Mouse (Mus musculus) B cell, adult (primary cell): ENCODE measurements around the gene Gtpbp6. TPM values are rescaled to one million over a fixed set of nuclear protein-coding genes. Genes with fewer than 3 reads are reported as not detected.

Experiments used
- total RNA-seq: library from RNA; stranded (reverse); gene quantifications from 4 replicates; pipeline ENCODE4 v1.2.4, GENCODE M21; 2023; ENCODE audit not compliant: inconsistent age

The Gtpbp6 gene
- 122 to 151 TPM (median 127 TPM) in 4 replicates for total RNA-seq

DNA sequence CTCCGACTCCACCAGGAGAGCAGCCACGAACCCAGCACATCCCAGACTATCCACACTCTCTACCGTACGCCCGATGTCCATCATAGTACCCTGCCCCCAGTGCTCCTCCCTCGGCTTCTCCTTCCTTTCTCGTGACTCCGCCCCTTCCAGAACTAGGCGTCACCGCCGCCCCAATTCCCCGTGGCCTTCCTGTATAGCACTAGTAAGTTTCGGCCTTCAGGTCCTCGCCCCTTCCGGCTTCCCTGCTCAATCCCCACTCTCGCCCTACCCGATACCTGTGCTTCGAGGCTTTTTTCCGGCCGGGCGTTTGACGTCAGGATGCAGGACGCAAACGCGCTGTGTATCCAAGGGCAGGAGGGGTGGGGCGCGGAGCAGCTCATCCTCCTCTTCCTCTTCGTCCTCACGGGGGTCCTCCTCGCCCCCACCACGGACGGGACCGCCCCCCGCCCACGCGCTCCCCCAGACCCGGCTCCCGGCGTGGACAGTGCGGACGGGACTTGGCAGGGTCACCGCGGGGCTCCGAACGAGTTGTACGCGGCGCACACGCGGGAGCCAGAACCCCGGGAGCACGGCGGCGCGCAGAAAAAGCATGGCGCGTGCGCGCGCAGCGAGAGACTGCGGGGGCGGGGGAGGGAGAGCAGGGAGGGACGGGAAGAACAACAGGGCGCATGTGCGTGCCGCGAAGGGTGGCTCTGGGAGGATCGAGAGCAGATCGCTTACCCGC, at the start of gene Gtpbp6:
Gene Gtpbp6, minus strand, starts transcription at position 617 of the 724 bp plus-strand sequence.

DNA sequence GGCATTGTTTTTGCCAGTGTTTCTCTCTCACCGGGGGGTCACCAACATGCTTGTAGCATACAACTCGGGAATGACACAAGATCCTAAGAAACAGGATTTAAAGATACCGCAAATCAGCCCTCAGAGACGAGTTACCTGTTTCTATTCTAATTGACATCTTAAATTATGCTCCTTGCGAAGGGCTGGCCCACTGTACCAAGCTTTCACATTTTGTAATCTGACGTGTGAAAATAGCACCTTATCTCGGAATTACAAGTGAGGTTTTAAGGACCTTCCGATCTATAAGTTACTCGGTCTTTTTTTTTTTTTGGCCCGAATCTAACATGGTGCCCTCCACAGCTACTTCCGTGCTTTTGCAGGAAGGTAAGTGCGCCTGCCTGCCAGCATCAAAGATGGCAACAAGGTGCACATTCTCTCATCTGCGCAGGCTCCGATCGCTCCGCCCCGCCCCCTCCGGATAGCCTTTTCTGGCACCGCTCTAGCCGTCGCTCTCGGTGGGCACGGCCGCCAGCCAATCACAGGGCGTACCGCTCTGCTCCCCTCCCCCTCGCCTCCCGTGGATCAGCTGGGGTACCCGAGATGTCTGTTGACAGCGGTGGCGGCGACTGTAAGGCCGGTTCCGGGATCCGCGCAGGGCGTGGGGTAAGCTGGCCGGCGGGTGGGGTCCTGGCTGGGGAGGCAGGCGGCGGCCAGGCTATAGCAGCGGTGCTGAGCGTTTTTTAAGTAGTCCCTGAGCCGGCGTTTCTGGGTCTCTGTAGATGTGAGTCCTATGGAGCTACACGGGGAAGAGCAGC, 27.5 kb upstream of the Gtpbp6 start, which contains the start of gene Chfr:
Gene Chfr, plus strand, starts transcription at position 550 of the 794 bp plus-strand sequence.

DNA sequence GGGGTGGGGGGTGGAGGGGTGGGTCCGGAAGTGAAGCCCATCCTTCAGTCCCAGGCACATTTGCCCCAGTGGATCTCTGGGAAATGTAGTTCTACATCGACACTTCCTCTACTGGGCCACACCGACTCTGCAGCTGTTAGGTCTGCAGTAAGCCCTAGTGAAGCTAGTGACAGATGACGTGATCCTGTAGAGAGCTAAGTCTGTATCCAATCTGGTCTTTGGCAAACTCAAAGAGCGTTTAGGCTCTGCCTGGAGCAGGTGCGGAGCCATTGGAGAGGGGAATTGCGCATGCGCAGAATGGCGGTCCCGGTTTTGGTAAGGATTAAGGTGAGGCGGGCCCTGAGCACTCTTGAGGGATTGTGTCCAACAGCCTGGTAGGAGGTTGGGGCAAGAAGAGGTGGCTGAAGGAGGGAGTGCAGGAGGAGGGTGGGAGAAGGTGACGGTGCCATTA, 2.0 kb upstream of the Gtpbp6 start, which contains the start of gene Zfp605:
Gene Zfp605, plus strand, starts transcription at position 102 of the 451 bp plus-strand sequence.

DNA sequence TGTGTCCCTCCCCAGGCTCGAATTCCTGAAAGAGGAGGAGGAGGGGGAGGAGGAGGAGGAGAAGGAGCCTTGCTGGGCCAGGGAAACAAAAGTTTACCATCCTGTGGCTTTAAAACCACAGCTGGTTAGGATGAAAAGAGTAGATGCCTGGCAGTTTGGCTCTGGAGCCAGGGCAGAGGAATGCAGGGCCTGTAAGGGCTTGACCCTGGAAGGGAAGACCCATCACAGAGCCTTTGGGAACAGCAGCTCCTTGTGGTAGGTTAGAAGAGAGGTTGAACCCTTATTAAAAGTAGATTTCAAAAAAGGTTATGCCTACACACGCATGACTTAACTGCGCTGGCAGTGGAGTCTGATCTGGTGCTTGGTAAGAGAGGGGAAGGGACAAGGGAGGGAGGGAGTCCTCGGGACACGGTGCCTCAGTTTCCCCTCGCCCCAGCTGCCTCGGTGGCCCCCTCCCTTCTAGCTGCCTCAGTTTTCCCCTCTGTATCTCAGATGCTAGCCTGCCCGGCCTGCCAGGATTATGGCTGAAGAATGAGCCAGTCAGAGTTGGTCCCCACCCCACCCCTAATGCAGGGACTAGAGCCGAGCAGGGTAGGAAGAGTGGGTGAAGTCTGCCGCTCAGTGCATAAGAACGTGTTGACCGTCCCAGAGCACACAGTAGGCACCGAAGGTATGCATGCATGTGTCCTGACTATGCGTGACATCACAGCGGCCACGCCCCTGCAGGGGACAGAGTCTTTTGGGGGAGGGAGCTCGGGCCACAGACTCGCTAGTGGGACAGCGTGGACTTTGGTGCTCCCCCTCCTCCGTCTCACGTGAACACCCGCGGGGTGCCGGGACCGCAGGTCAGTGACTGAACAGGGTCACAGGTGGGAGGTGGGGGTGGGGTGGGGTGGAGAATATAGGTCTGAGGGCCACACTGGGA, 8.1 kb downstream of the Gtpbp6 start, which contains the start of gene Plcxd1:
Gene Plcxd1, plus strand, starts transcription at position 314 of the 925 bp plus-strand sequence.

DNA sequence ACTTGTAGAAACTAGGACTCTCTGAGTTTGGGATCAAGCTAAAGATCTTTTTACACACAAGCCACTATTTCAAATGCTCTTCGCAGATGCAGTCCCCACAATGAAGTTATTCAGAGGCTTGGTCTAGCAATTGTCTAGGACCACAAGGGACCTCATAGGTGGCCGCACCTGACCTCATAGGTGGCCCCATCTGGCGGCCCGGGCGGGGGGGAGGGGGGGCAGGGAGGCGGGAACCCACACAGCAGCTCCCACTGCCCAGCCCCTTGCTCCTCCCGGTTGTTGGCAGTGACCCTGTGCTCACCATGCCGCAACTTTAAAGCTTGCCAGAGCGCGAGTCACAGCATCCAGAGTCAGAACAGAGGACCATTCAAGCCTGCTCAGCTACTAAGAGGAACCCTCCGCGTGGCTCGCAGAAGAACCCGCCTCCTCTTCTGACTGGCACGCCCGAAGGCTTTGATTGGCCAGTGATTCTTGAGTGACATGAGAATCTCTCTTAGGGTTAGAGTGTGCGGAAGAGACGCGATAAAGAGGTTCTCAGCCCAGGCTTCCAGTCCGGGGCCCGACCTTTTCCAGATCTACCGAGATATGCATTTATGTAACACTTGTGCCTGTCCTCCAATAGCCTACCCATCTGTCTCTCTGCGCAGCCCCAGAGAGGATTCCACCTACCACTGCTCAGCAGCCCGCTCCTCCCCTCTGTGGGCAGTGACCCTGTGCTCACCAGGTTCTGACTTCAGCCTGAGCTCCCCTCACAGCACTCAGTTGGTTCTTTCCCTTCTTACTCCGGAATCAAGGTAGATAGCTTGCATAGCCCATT, 13.8 kb downstream of the Gtpbp6 start, which contains the start of gene Gm35315:
Gene Gm35315, minus strand, starts transcription at position 391 of the 817 bp plus-strand sequence.

DNA sequence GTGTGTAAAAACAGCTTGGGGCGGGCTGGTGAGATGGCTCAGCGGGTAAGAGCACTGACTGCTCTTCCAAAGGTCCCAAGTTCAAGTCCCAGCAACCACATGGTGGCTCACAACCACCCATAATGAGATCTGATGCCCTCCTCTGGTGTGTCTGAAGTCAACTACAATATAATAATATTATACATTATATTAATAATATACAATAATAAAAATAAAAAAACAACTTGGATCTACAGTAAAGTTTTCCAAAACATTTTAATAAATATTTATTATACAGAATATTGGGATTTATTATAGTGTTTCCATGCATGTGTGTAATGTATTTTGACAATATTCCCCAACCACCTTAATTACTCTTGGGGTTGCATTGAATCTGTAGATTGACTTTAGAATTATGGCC, 35.6 kb downstream of the Gtpbp6 start, which contains the start of gene Gm17655:
Gene Gm17655, minus strand, starts transcription at position 101 of the 400 bp plus-strand sequence.

Other genes starting within 250 kb of the Gtpbp6 start
- gene Gm15446, start 184.8 kb downstream of the Gtpbp6 start, total RNA-seq = 26.0 to 33.7 TPM (median 28.0 TPM) in 4 replicates
- gene Zfp932, start 111.7 kb downstream of the Gtpbp6 start, total RNA-seq = 37.4 to 55.3 TPM (median 42.9 TPM) in 4 replicates
- gene Gm17655, start 35.7 kb downstream of the Gtpbp6 start, total RNA-seq = 4.7 to 18.3 TPM (median 11.5 TPM) in 4 replicates
- 0.38 to 1.3 TPM (median 0.81 TPM) in 4 replicates for gene Gm35315, start 13.8 kb downstream of the Gtpbp6 start, total RNA-seq
- 2.0 to 4.2 TPM (median 3.2 TPM) in 4 replicates for gene Plcxd1, start 8.2 kb downstream of the Gtpbp6 start, total RNA-seq
- gene Zfp605, start 1.9 kb upstream of the Gtpbp6 start, total RNA-seq = 7.6 to 11.5 TPM (median 8.3 TPM) in 4 replicates
- gene Chfr, start 27.6 kb upstream of the Gtpbp6 start, total RNA-seq = 85.7 to 101 TPM (median 90.3 TPM) in 4 replicates
- gene Golga3, start 68.5 kb upstream of the Gtpbp6 start, total RNA-seq = 36.8 to 40.7 TPM (median 38.5 TPM) in 4 replicates
- gene Ankle2, start 122.8 kb upstream of the Gtpbp6 start, total RNA-seq = 77.8 to 93.6 TPM (median 85.4 TPM) in 4 replicates
- gene Pgam5, start 161.7 kb upstream of the Gtpbp6 start, total RNA-seq = 32.8 to 39.9 TPM (median 37.1 TPM) in 4 replicates
- 0.69 to 2.7 TPM (median 1.2 TPM) in 4 replicates for gene Pxmp2, start 178.0 kb upstream of the Gtpbp6 start, total RNA-seq
- gene Pole, start 178.1 kb upstream of the Gtpbp6 start, total RNA-seq = 6.8 to 12.2 TPM (median 8.9 TPM) in 4 replicates
- 0.32 TPM in 1 of 4 replicates, not detected in the others for gene P2rx2, start 235.0 kb upstream of the Gtpbp6 start, total RNA-seq
- gene Lrcol1, start 236.5 kb upstream of the Gtpbp6 start, total RNA-seq = not detected in 4 replicates